Mouse (Mus musculus) embryonic facial prominence, embryonic 11.5 days (tissue): ENCODE data around the gene Pnpla1. TPM values are rescaled to one million over a fixed set of nuclear protein-coding genes. Genes with fewer than 3 reads are reported as not detected.

Experiments used
- ATAC-seq: fragments of 200-750 bp; cut with Nextera tagmentation; replicated peaks from 2 replicates; pipeline ENCODE4 v1.8.0; 2017; ENCODE audit warnings: low read depth; ENCODE audit not compliant: insufficient number of reproducible peaks, low FRiP score, low TSS enrichment
- DNase-seq: peaks from one replicate; pipeline ENCODE4 v3.0.0-alpha.2; 2015; ENCODE audit warnings: low spot score
- H3K27ac ChIP-seq: fragments of 300-500 bp; sonication (generic); replicated peaks from 2 replicates; pipeline ENCODE4 v1.5.1; 2014; ENCODE audit warnings: mild to moderate bottlenecking, low read depth, low read length, control low read depth
- H3K27me3 ChIP-seq: fragments of 300-500 bp; sonication (generic); 2 replicates; pipeline ENCODE4 v1.6.1; 2014; ENCODE audit warnings: mild to moderate bottlenecking, low read length, moderate library complexity, mixed read lengths; ENCODE audit not compliant: control insufficient read depth, insufficient read depth
- H3K36me3 ChIP-seq: fragments of 300-500 bp; sonication (generic); replicated peaks from 2 replicates; pipeline ENCODE4 v1.6.1; 2014; ENCODE audit warnings: low read depth, mild to moderate bottlenecking, low read length, moderate library complexity, mixed read lengths; ENCODE audit not compliant: control insufficient read depth, insufficient read depth
- H3K4me1 ChIP-seq: fragments of 300-500 bp; sonication (generic); 2 replicates; pipeline ENCODE4 v1.6.1; 2014; ENCODE audit warnings: low read length, mixed read lengths; ENCODE audit not compliant: control insufficient read depth, insufficient read depth
- H3K4me2 ChIP-seq: fragments of 300-500 bp; sonication (generic); 2 replicates; pipeline ENCODE4 v1.6.1; 2014; ENCODE audit warnings: low read depth, mild to moderate bottlenecking, control low read depth, low read length, moderate library complexity
- H3K4me3 ChIP-seq: fragments of 300-500 bp; sonication (generic); 2 replicates; pipeline ENCODE4 v1.5.1; 2014; ENCODE audit warnings: low read depth, low read length, control low read depth
- H3K9ac ChIP-seq: fragments of 300-500 bp; sonication (generic); replicated peaks from 2 replicates; pipeline ENCODE4 v1.6.1; 2014; ENCODE audit warnings: mild to moderate bottlenecking, control low read depth, low read length
- H3K9me3 ChIP-seq: fragments of 300-500 bp; sonication (generic); replicated peaks from 2 replicates; pipeline ENCODE4 v1.6.1; 2016; ENCODE audit warnings: mild to moderate bottlenecking, low read length, inconsistent platforms, mixed read lengths; ENCODE audit not compliant: control insufficient read depth
- WGBS: fragments of 180-500 bp; shearing (Covaris S2); extraction: QIAGEN DNeasy Blood & Tissue Kit; methylation state at CpG from one replicate; pipeline ENCODE4 v1.1.7; 2014; 5-methylcytosine and 5-hydroxymethylcytosine counted together
- polyA plus RNA-seq: library from polyadenylated mRNA; unstranded; fragments of >200 nt; fragmentation: Nextera tagmentation; extraction: Ambion mirVana; gene quantifications from 2 replicates; pipeline ENCODE4 v1.2.1, GENCODE M21; 2014

The Pnpla1 gene
- polyA plus RNA-seq, 1 experiment from 2014 or later = not detected

DNA sequence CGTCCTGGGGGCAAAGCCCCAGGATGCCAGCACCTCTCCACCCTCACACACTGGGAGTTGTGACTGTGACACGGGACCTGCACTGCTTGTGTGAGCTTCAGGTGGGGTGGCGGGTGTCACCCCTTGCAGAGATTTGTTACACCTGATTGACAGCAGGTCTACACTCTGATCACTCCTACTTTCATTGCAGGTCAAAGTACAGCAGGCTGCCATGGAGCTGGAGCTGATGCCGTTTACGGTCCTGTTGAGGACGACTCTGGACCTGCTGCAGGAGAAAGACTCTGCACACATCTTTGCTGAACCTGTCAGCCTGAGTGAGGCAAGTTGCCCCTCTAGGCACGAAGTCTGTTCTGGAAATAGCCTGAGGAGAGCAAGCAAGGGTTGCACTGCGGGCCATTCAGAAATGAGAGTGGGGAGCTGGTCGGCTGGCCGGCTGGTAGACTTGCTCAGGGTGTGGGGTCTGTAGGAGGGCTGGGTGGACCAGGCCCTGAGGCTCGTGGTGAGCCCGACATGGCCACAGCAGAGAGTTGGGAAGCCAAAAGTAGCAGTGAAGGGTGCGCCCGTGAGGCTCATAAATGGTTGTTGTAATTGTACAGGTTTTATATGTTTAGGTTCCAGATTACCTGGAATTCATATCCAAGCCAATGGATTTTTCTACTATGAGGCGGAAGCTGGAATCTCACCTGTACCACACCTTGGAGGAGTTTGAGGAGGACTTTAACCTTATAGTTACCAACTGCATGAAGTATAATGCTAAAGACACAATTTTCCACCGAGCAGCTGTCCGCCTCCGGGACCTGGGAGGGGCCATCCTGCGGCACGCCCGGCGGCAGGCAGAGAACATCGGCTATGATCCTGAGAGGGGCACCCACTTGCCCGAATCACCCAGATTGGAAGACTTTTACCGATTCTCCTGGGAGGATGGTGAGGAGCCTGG, 41.1 kb upstream of the Pnpla1 start:
- no peak for DNase-seq
- ATAC-seq = no peak
- no peak overlapping the region for H3K4me2 ChIP-seq
- H3K27ac ChIP-seq = no peak overlapping the region
- WGBS = 94% methylated on average over 25 of the region's 25 CpGs
- no peak overlapping the region for H3K9ac ChIP-seq
- H3K4me1 ChIP-seq = no peaks in the 10 kb centered on the region
- H3K36me3 ChIP-seq = peaks cover 26% of the 10 kb centered on the region
- no peaks in the 10 kb centered on the region for H3K9me3 ChIP-seq
- H3K27me3 ChIP-seq = no peaks in the 10 kb centered on the region
- no peak overlapping the region for H3K4me3 ChIP-seq

GRCm38 (mm10) chr17:28820189-28820588, 38.0 kb upstream of the Pnpla1 start:
- no peak overlapping the region for H3K9ac ChIP-seq
- H3K36me3 ChIP-seq = peaks cover 20% of the 10 kb centered on the region

GRCm38 (mm10) chr17:28823004-28823745, 35.0 kb upstream of the Pnpla1 start:
- ATAC-seq = no peak
- peaks cover 15% of the 10 kb centered on the region for H3K36me3 ChIP-seq
- 89% methylated on average over 13 of the region's 13 CpGs for WGBS

More at GRCm38 (mm10) chr17:28820189-28820588, 38.0 kb upstream of the Pnpla1 start:
- WGBS = 80% methylated on average over 2 of the region's 2 CpGs
- no peak overlapping the region for H3K4me2 ChIP-seq
- H3K4me3 ChIP-seq = no peak overlapping the region
- H3K27ac ChIP-seq = no peak overlapping the region
- ATAC-seq = no peak
- no peaks in the 10 kb centered on the region for H3K27me3 ChIP-seq
- no peaks in the 10 kb centered on the region for H3K9me3 ChIP-seq
- DNase-seq = no peak
- H3K4me1 ChIP-seq = no peaks in the 10 kb centered on the region

DNA sequence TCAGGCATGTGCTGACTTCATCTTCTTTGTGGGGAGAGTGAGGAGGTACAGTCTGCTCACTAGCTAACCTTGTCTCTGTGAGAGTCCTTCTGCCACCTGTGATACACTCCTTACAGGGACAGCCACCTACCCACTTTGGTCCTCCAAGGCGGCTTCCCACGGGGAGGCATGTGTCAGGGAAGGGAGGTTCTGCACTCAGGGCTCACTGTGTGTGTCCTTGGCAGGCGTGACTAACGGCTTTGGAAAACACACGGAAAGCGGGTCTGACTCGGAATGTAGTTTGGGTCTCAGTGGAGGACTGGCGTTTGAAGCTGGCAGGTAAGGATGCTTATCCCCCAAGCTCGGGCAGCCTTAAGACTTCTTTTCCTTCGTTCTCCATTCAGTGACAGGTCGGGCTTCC, 34.5 kb upstream of the Pnpla1 start:
- Histone ChIP-seq H3K4me1 (no peaks in the 10 kb centered on the region), H3K27ac (no peak overlapping the region), H3K4me3 (no peak overlapping the region), H3K27me3 (no peaks in the 10 kb centered on the region), H3K36me3 (peaks cover 9% of the 10 kb centered on the region), H3K9ac (no peak overlapping the region), H3K4me2 (no peak overlapping the region), H3K9me3 (no peaks in the 10 kb centered on the region)
- 88% methylated on average over 11 of the region's 11 CpGs for WGBS
- ATAC-seq (no peak), DNase-seq (no peak)

More at GRCm38 (mm10) chr17:28823004-28823745, 35.0 kb upstream of the Pnpla1 start:
- no peak overlapping the region for H3K27ac ChIP-seq
- H3K27me3 ChIP-seq = no peaks in the 10 kb centered on the region
- no peak overlapping the region for H3K4me3 ChIP-seq
- no peaks in the 10 kb centered on the region for H3K4me1 ChIP-seq
- no peak overlapping the region for H3K9ac ChIP-seq
- no peaks in the 10 kb centered on the region for H3K9me3 ChIP-seq
- no peak for DNase-seq
- H3K4me2 ChIP-seq = no peak overlapping the region

DNA sequence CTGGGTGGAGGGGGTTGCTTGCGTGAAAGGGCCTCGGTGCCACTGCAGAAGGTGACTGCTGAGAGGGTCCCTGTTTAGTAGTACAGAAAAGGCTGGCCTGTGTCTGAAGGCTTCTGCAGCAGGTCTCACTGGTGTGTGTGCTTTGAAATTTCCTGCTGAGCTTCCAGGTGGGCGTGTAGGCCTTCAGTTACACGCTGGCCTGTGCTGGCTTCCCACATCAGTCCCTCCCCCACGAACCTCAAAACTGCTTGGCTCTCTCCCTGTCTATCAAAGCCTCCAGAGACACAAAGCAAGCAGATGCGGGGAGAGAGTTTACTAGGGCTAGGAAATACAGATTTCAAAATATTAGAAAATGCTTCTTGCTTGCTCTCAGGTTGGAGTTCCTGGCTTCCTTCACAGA, 33.3 kb upstream of the Pnpla1 start:
- H3K9ac ChIP-seq = no peak overlapping the region
- no peaks in the 10 kb centered on the region for H3K27me3 ChIP-seq
- no peak for ATAC-seq
- no peaks in the 10 kb centered on the region for H3K4me1 ChIP-seq
- no peak overlapping the region for H3K4me3 ChIP-seq
- H3K36me3 ChIP-seq = peaks cover 12% of the 10 kb centered on the region
- no peak for DNase-seq
- WGBS = 85% methylated on average over 6 of the region's 6 CpGs
- H3K27ac ChIP-seq = no peak overlapping the region
- no peaks in the 10 kb centered on the region for H3K9me3 ChIP-seq
- H3K4me2 ChIP-seq = no peak overlapping the region

DNA sequence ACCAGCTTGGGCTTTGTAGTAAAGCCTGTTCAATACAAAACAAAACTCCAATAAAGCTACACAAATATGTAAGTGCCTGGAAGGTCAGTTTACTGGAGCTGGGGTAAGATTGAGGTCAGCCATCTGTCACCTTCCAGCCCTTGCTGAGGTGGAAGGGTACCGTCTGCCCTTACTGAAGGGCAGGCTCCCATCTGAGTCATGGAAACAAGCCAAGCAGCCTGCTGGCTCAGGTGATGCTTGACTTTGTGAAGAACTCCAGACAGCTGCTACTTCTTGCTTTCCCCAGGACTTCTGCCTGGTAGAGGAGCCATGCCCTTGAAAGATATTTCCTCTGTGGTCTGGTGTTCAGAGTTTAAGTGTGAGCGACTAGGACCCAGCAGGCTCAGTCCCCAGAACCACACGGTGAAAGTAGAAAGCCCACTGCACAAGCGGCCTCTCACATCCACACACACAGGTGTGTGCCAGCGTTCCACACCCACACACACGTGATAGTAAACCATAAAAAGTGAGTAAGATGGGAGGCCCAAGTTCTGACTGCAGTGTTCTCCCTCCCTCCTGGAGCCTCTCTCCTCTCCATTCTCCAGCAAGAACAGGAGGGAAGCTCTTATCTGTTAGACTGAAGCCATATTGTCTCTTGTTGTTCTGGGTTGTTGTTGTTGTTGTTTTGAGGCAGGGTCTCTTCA, 32.7 kb upstream of the Pnpla1 start:
- DNase-seq (no peak), ATAC-seq (no peak)
- no peak overlapping the region for H3K9ac ChIP-seq
- no peaks in the 10 kb centered on the region for H3K9me3 ChIP-seq
- H3K27me3 ChIP-seq = no peaks in the 10 kb centered on the region
- no peak overlapping the region for H3K4me3 ChIP-seq
- WGBS = 90% methylated on average over 6 of the region's 6 CpGs
- no peak overlapping the region for H3K4me2 ChIP-seq
- H3K27ac ChIP-seq = no peak overlapping the region
- H3K36me3 ChIP-seq = peaks cover 10% of the 10 kb centered on the region
- H3K4me1 ChIP-seq = no peaks in the 10 kb centered on the region

DNA sequence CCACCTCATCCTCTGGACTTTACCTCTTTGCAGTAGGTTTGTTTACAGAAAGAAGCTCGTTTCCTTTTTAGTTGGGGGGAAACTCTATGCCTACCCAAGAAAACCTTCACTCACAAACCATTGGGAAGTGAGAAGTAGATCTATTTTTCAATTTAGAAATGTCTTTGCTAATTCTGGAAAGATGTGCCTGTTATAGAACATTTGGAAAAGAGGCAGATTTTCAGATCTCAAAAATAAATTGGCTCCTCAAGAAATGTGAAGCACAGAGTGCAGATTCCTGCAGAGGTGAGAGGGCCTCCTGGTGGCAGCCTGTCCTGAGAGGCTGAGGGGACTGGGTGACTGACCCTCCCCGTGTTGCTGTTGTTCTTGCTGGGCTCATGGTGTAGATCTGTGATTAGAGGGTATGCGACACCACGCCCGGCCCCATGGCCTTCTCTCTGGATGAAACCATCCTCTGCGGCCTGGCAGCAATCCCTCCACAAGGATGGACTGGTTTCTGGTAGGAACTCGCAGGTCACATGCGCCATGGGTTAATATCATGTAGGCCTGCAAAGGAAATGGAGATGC, 30.5 kb upstream of the Pnpla1 start:
- Histone ChIP-seq H3K36me3 (peaks cover 10% of the 10 kb centered on the region), H3K9ac (no peak overlapping the region), H3K4me2 (no peak overlapping the region), H3K27me3 (no peaks in the 10 kb centered on the region), H3K27ac (no peak overlapping the region), H3K9me3 (no peaks in the 10 kb centered on the region), H3K4me3 (no peak overlapping the region), H3K4me1 (no peaks in the 10 kb centered on the region)
- DNase-seq = no peak
- no peak for ATAC-seq
- WGBS = 92% methylated on average over 8 of the region's 8 CpGs
